Mouse (Mus musculus) layer of hippocampus, adult 9-11 months (tissue): Measurements from ENCODE around the gene Gm11938.
"Not testable (repeated sequence)": the region's sequence is repeated elsewhere in the genome, so short reads cannot be mapped to it uniquely, and the experiment has no call there.

Experiments used
- DNase-seq: peaks from one replicate; pipeline ENCODE4 v3.0.0; 2022

Gene Gm11938

GRCm38 (mm10) chr11:99603208-99603607, at the start of gene Gm11938:
Gm11938 (minus strand) TSS chr11:99603308.
- not testable (repeated sequence) for DNase-seq

GRCm38 (mm10) chr11:99650136-99650535, 47.0 kb upstream of the Gm11938 start, which contains the start of gene Gm11555:
Gm11555 (minus strand) TSS chr11:99650236.
- DNase-seq: no peak

GRCm38 (mm10) chr11:99646444-99646843, 43.3 kb upstream of the Gm11938 start:
- no peak for DNase-seq

- peak; percentile 20 for DNase-seq
Measured at GRCm38 (mm10) chr11:99644351-99644750, 41.2 kb upstream of the Gm11938 start.

- DNase-seq: not testable (repeated sequence)
Measured at GRCm38 (mm10) chr11:99643635-99644139, 40.6 kb upstream of the Gm11938 start, which contains the start of gene Krtap4-7. Krtap4-7 (minus strand) TSS chr11:99644089.

GRCm38 (mm10) chr11:99640926-99641325, 37.8 kb upstream of the Gm11938 start:
- DNase-seq: no peak

- no peak for DNase-seq
Measured at GRCm38 (mm10) chr11:99637086-99637485, 34.0 kb upstream of the Gm11938 start.

- DNase-seq: no peak
Measured at GRCm38 (mm10) chr11:99634653-99635134, 31.6 kb upstream of the Gm11938 start, which contains the start of gene Krtap4-2. Krtap4-2 (minus strand) TSS chr11:99635084.

GRCm38 (mm10) chr11:99633293-99633692, 30.2 kb upstream of the Gm11938 start:
- DNase-seq: no peak

GRCm38 (mm10) chr11:99630890-99631289, 27.8 kb upstream of the Gm11938 start:
- DNase-seq: no peak

- no peak for DNase-seq
Measured at GRCm38 (mm10) chr11:99628138-99628537, 25.0 kb upstream of the Gm11938 start, which contains the start of gene Krtap4-1. Krtap4-1 (minus strand) TSS chr11:99628238.

- no peak for DNase-seq
Measured at GRCm38 (mm10) chr11:99620335-99620734, 17.2 kb upstream of the Gm11938 start, which contains the start of gene Gm11562. Gm11562 (minus strand) TSS chr11:99620435.

GRCm38 (mm10) chr11:99614796-99615363, 11.8 kb upstream of the Gm11938 start, which contains the start of gene Krtap2-4:
Krtap2-4 (minus strand) TSS chr11:99614846.
- DNase-seq: no peak

- DNase-seq: not testable (repeated sequence)
Measured at GRCm38 (mm10) chr11:99610089-99610488, 7.0 kb upstream of the Gm11938 start, which contains the start of gene Gm11937. Gm11937 (minus strand) TSS chr11:99610189.

GRCm38 (mm10) chr11:99609126-99609525, 6.0 kb upstream of the Gm11938 start:
- peak; percentile 52 for DNase-seq

- not testable (repeated sequence) for DNase-seq
Measured at GRCm38 (mm10) chr11:99597742-99598141, 5.4 kb downstream of the Gm11938 start, which contains the start of gene Krtap9-3. Krtap9-3 (minus strand) TSS chr11:99598105.

GRCm38 (mm10) chr11:99590981-99591380, 12.1 kb downstream of the Gm11938 start, which contains the start of gene Krtap1-3:
Krtap1-3 (minus strand) TSS chr11:99591339.
- no peak for DNase-seq

- peak; percentile 61 for DNase-seq
Measured at GRCm38 (mm10) chr11:99585096-99585495, 18.0 kb downstream of the Gm11938 start.

- DNase-seq: no peak
Measured at GRCm38 (mm10) chr11:99583245-99583704, 19.8 kb downstream of the Gm11938 start, which contains the start of gene Krtap1-4. Krtap1-4 (minus strand) TSS chr11:99583654.

GRCm38 (mm10) chr11:99581564-99581963, 21.5 kb downstream of the Gm11938 start:
- no peak for DNase-seq

GRCm38 (mm10) chr11:99581051-99581450, 22.1 kb downstream of the Gm11938 start:
- no peak for DNase-seq

GRCm38 (mm10) chr11:99580636-99581035, 22.5 kb downstream of the Gm11938 start, which contains the start of gene Krtap1-5:
Krtap1-5 (minus strand) TSS chr11:99581016.
- DNase-seq: no peak

GRCm38 (mm10) chr11:99574106-99574505, 29.0 kb downstream of the Gm11938 start:
- peak; percentile 40 for DNase-seq

GRCm38 (mm10) chr11:99573164-99573563, 29.9 kb downstream of the Gm11938 start:
- no peak for DNase-seq
